Mouse (Mus musculus): ENCODE measurements at regions not wholly inside any gene's neighbourhood (a gene's known extent, or its start where the extent isn't known, plus 50 kb on each side); places are given as distances from the start of the nearest gene placed in this dataset.
A peak's percentile ranks its signal among the peaks of the same experiment; 100 is the strongest.

DNA sequence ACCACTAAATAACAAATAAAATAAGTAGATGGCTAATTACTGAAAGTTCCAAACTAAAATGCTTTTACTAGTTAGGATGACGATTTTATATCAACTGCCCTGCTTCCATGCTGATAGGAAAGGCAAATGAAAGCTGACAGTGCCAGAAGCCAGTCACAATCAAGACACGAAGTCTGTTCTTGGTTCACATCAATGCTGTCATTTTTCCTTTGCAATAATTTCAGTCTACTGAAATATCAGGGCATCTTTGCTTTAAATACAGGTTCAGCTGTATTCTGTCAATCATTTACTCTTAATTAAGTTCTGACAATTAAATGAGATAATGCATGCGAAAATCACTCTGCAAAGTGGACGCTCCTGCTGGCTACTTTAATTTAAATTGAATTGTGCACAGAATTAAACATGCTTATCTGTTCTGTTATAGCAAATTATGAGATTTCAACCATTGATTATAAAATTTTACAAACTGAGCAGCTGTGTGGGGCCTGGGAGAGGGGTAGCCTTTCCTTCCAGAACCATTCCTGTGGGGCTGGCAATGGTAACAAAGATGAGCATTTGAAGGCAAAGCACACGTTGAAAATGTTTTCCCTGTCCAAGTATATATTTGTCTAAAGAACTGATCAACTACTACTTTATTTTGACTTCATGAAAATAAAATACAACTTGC, 160.1 kb upstream of the Cttnbp2 start:
- DNase-seq = no peak

GRCm38 (mm10) chr6:18677131-18677530, 162.5 kb upstream of the Cttnbp2 start:
- no peak for DNase-seq

- DNase-seq = no peak
Measured at GRCm38 (mm10) chr6:18680712-18681111, 166.1 kb upstream of the Cttnbp2 start.

DNA sequence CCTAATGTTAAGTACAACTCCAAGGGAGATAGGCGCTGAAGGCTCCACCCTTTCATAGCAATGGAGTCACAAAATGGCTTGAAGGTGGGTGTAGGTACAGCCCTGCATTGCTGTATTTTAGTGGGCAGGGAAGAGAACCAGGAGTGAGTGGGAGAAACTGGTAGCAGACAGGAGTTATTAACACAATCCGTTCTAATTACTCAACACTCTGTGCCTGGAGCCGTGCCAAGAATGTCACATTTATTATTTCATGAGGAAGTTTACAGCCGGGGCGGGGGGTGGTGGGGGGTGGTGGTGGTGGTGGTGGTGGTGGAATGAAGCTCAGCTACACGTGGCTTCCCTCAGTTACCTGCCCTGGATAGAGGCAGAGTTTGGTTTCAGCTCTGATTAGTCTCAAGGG, 166.3 kb upstream of the Lsm8 start:
- peak; percentile 5 for DNase-seq

DNA sequence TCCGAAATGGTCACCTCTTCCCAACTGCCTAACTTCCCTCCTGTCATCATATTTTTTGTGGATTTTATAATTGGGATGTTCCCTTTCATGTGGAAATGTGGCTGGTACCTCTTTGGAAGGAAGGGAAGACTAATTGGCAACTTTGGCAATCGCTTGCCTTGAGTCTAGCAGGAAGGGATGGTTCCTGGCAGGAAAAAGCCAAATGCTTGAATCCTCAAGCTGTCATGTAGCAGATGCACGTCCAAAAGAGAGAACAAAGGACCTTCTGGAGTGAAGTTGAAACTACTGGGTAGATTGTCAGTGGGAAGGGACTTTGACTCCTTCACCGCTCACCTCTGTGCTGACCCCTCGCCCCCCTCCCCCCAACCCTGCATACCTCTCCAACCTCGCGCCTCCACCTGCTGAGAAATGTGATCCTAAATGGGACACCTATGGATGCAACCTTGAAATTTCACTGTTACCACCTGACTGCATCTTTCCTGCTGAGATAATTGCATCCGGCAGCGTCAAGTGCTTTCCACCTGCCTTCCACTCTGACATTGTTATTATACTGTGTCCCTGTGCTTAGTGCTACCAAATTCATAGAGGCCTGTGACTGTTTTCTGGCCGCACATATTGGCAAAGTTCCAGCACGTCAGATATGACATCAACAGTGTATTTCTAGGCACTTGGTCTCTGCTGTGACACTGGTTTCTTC, 159.6 kb upstream of the Lsm8 start:
- no peak for DNase-seq

DNA sequence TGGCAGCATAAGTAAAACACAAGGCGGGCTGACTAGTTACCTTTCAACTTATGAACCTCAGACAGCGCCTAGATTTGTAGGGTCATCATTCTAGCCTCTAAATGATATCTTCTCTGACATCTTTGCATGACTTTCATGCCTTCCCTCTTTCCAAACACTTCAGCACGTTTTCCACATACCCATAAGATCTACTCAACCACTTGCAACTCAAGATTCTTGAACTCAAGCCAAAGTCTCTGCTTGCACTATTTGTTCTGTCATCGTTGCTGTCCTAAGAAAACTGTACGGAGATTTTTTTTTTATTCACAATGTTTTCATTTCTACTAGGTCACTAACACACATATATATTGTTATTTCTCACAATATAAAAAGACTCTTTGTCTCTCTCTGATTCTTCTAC, 150.8 kb upstream of the Lsm8 start:
- DNase-seq = no peak

DNA sequence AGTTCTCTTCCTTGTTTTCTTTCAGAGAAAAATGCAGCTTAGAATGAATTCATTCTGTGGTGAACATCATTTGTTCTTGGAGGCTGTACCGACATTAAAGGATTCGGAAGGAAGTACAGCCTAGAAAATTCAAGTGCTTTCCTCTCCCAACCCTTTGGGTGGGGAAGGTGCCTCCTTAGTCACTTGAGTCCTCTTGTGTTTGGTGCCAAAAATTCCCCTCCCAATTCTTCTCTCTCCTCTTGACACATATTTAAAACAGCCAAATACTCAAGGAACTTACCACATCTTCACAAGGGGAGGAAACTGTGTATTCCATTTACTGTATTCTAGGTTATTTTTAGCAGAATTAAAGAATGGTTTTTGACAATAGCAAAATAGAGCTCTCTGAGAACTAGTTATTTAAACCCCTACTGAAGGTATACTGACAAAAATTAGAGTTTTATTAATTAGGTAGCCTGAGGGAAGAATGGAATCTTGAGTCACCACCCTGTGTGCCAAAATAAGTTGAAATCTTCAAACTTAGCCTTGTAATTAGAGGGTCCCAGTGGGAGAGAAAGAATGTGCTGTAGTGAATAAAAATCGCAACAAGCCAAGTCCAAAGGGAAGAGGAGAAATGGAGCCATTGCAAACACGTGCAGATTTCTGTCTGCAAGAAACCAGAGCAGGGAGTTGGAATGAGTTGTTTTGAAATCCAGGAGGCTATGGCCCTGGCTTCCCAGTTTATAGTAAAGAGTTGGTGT, 149.2 kb upstream of the Lsm8 start:
- DNase-seq = no peak

GRCm38 (mm10) chr6:18699729-18700386, 148.5 kb upstream of the Lsm8 start:
- no peak for DNase-seq

- no peak for DNase-seq
Measured at GRCm38 (mm10) chr6:18710763-18711162, 137.6 kb upstream of the Lsm8 start.

GRCm38 (mm10) chr6:18748859-18749258, 99.5 kb upstream of the Lsm8 start:
- no peak for DNase-seq

GRCm38 (mm10) chr6:18764536-18764935, 83.8 kb upstream of the Lsm8 start:
- DNase-seq = no peak

GRCm38 (mm10) chr6:18795390-18795789, 53.0 kb upstream of the Lsm8 start:
- DNase-seq = no peak

DNA sequence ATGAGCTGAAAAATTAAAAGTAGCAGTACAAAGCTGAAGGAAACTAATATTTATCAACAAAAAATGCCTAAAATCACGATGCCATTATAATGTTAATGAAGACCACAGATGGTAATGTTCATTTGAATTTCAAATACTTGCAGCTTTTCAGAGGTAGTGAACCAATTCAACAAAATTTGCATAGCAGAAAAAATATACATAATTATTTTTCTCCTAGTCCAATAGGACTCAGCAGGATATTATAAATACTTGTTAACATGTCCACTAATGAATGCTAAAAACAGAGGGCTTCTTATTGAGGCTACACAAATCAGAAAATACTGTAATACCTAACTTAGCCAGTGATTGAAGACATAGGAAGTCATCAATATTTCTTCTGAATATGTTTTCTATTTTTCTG, 52.5 kb upstream of the Lsm8 start:
- DNase-seq = no peak

DNA sequence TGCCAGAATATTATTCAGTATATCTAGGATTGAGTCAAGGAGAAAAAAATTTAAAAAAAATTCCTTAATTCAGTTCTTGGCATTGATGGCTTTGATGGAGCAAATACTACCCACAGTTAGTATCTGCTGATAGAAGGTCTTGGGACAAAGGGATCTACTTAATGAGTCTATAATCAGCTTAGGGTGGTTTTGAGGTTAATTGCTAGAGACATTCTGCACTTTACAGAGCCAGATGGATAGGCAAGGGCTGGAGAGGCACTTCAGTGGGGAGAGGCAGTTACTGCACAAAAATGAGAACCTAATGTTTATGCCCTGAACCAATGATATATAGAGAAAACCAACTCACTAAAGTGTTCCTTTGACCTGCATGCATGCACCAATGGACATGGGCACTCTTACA, 51.8 kb upstream of the Lsm8 start:
- DNase-seq = no peak

Measured in adrenal gland, postnatal 14 days (tissue).